Mouse (Mus musculus) A20 (cell line): ENCODE results near the gene Asf1b.

Experiments used
- DNase-seq: peaks from one replicate; pipeline ENCODE4 v3.0.0-alpha.2; 2011; ENCODE audit warnings: low read depth, low spot score

Asf1b gene

GRCm38 (mm10) chr8:84015833-84016232 is 60.5 kb downstream of the Asf1b start:
- no peak for DNase-seq

GRCm38 (mm10) chr8:84019738-84020137 is 64.4 kb downstream of the Asf1b start:
- no peak for DNase-seq
